Mouse (Mus musculus) embryo, embryonic 11.5 days (tissue): Measurements from ENCODE around the gene Rcc2.
A peak's percentile ranks its signal among the peaks of the same experiment; 100 is the strongest.

Experiments used
- DNase-seq: peaks from one replicate; pipeline ENCODE4 v3.0.0-alpha.2; 2012; ENCODE audit warnings: low read depth, low spot score

Gene Rcc2

DNA sequence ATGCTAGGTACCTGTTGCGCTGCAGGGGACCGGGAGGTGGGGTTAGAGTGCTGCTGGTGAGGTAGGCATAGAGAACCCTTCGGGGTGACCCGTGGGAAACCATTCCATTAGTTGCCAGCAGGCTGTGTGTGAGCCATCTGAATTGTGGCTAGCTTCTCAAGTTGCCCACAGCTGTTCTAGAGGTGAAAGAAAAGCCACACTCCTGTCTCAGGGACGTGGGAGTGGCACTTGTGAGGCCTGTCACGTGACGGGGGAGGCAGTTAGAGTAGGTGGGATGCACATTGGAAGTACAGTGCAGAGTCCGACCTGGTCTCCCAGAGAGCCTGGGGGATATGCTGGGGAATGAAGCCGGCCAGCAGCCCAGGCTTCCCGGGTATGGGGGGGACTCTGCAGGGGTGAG lies 9.3 kb downstream of the Rcc2 start:
- no peak for DNase-seq

DNA sequence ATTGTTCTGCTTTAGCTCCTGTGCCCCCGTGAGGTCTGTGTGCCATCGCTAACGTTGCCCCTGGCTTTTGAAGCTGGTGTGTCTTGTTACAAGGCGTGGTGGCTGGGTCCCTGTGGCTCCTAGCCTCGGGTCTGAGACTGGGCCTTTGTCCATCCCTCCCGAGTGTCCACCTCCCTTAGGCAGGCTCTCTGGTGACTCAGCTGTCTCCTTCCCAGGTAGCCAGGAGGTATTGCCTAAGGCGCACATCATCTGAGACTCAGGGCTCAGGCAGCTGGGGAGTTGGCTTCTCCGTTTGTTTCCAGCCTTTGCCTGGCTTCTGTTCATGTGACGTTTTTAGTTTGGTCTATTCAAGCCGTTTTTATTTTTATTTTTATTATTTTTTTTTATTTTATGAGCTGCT lies 10.4 kb downstream of the Rcc2 start:
- no peak for DNase-seq

DNA sequence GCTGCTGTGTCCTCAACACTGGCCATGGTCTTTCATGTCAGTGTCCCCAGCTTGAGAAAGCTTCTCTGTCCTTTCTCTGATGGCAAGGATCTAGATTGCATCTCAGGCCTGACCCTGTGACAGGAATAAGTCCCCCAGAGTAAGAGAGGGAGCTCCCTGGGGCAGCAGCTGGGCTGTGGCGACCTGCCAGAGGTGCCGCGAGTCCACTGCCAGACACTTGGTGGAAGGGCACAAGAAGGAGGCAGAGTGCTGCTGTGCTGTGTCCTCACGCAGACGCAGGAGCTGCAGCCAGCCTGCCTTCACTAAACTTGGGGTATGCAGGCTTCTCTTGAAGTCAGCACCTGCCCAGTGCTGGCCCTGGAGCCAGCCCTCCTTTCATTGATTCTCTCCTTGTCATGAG lies 11.0 kb downstream of the Rcc2 start:
- no peak for DNase-seq

GRCm38 (mm10) chr4:140713480-140714365 lies 13.4 kb downstream of the Rcc2 start:
- peak; percentile 76 for DNase-seq

GRCm38 (mm10) chr4:140714586-140714985 lies 14.2 kb downstream of the Rcc2 start:
- DNase-seq = no peak

DNA sequence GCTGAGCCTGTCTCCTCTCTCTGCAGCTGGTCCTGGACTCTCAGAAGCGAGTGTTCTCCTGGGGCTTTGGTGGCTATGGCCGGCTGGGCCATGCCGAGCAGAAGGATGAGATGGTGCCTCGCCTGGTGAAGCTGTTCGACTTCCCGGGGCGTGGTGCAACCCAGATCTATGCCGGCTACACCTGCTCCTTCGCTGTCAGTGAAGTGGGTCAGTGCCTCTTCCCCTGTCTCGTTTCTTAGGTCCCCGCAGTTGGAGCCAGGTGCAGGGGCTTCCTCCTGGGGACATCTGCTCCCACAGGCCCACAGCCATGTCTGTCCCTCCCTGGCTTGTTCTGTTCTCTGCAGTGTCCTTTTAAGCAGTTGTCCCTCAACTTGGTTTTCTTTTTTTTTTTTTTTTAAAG lies 16.7 kb downstream of the Rcc2 start:
- DNase-seq = no peak

DNA sequence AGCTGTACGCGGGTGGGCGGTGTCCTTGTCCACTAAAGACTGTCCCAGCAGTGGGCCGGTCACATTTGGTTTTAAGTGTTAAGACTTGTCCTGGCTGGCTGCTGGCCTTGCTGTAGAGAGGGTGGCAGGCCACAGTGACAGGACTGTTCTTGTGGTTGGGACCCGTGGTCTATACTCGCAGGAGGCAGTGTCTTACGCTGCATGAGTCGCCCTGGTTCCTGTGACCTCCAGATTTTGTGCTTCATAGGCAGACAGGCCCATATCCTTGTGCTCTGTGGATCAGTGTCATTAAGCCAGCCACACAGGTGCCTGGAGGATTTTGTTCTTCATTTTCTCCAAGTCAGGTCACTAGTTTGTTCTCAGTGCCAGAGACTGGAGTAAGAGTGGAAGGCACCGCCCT lies 18.1 kb downstream of the Rcc2 start:
- no peak for DNase-seq

GRCm38 (mm10) chr4:140720091-140720490 lies 19.8 kb downstream of the Rcc2 start:
- DNase-seq = no peak

DNA sequence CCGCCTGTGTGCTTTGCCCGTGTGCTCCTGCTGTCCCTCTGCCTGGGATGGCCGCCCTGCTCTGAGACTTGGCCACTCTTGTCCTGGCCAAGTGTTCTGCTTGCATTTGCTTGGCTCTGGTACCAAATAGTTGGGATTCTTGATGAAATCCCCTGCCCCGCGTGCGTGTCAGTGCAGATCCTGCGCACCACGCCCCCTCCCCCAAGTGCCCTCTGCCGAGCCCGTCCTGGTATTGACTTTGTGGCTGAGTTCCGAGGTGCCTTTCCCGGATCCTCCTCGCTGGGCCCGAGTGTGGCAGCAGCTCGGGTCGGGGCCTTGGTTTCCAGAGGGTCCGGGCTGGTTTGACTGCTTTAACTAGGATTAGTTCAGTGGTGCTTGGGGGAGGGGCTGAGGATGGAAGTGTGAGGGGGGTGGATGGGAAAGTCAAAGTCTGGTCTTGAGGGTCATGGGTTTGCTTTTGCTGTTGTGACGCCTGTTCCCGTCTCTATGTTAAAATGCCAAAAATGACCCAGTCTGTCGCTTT lies 21.7 kb downstream of the Rcc2 start:
- DNase-seq = no peak

DNA sequence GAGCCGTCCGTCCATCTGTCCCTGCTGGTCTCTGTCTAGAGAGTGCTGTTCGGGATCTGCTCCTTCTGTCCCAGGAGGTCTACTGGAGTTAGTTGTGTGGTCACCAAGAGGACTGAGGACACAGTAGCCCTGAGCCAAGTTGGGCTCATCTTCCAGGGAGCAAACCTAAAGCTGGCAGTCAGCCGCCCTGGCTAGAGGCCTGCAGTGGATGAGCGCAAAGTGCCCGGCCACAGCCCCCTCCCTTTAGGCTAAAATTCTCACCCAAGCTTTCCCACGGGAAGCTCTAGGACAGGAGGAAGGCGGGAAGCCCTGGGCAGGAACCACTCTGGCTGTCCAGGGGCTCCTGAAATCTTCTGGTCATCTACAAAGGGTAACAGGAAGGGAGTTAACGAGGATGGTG lies 22.4 kb downstream of the Rcc2 start:
- no peak for DNase-seq

DNA sequence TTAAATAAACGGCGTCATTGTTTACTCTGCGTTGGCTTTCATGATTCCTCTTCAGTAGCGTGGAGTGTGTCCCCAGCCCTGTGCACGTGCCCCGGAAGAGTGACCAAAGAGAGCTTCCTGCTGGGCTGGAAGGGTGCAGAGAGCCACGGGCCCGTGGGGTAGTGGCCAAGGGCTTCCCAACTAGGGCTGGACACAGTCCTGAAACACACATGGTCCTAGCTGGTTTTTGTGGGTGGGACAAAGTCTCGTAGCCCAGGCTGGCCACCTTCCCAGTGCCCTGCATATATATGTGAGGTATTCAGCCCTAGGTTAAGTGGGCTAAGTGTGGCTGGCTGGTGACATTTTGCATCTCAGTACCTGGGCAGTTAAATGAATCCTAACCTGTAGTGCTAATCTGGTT lies 22.9 kb downstream of the Rcc2 start:
- no peak for DNase-seq

DNA sequence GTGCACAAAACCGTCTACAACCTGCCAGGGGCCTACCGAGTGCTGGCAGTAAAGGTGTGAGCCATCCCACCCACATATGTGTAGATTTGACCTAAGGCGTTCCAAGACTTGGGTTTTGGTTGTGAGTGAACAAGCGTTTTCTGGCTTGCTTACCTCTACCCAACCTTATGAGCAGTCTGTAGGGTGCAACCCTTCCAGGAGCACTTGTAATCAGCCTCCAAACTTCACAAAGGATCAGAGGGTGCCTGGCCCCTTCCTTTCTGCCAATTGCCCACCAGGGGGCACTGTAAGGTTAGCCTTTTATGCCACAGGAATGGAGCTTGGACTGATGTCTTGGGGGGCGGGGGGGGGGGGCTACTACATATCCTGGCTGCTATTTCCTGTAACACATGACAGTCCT lies 23.5 kb downstream of the Rcc2 start:
- DNase-seq = peak; percentile 39

- no peak for DNase-seq
Measured at GRCm38 (mm10) chr4:140724739-140725138, 24.4 kb downstream of the Rcc2 start.

DNA sequence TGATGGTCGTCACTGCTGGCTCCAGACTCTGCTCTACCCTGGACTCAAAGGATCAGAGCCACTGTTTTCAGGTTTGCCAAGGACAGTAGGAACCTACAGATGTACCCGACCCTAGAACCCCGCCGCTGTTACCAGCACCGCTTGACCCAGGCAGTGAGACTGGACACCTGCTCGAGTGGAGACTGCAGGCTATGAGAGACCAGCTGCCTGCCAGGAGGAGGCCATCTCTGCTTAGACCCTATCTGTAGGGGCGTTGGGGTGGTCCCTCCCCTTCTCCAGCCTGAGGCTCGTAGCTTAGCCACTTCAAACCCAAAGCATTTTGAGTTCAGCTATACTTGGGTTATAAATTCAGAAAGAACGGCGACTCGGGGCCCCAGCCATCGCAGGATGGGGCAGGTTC lies 26.6 kb downstream of the Rcc2 start:
- DNase-seq = no peak

GRCm38 (mm10) chr4:140731654-140732053 lies 31.3 kb downstream of the Rcc2 start:
- no peak for DNase-seq

DNA sequence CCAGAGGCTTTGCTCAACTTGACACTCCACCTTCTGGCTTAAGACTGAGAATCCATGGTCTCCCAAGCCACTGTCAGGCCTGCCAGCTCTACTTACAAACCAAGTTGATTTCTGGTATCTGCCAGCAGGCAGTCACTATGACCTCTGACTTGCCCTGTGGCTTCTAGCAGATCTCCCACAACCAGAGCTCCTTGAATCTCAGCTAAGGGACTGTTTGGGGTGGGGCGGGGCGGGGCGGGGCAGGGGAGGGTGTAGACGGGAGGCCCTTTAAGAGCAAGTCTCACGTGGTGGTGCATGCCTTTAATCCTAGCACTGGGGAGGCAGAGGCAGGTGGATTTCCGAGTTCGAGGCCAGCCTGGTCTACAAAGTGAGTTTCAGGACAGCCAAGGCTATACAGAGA lies 32.5 kb downstream of the Rcc2 start:
- DNase-seq = no peak

DNA sequence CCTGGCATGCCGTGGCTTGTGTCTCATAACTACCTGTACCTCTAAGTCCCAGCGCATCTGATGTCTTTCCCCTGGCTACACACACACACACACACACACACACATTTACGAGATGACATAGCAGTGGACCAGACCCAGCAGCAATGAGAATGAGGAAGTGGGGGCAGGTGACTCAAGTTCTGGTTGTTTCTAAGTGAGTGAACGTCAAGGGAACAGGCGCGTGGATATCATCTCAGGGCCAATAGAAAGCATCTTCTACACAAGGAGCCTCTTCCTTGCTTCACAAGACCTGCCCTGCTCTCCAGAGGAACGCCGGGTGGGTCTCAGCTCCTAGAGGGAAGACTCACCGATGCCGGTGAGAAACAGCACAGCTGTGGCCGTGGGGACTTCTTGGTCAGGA lies 40.3 kb downstream of the Rcc2 start:
- DNase-seq = no peak

DNA sequence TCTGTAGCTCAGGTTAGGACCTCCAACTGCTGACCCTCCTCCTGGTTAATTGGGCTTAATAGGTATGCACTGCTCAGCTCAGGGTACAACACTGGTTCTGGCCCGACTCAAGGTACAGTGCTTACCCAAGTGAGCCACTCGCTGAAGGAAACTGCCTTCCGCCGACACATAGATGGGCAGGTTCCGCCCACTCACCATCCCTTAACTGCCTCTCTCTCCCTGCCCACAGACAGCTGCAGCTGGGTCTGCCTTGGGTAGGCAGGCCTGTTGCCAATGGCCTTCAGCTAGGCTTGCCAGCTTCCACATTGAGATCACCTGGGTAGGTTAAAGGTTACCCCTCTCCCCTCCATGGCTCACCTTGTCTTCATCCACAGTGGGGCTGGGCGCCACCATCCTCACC lies 41.1 kb downstream of the Rcc2 start:
- no peak for DNase-seq

GRCm38 (mm10) chr4:140742543-140742942 lies 42.2 kb downstream of the Rcc2 start, which contains the start of gene Padi6:
TSS of gene Padi6 (minus strand) at chr4:140742643.
- no peak for DNase-seq

DNA sequence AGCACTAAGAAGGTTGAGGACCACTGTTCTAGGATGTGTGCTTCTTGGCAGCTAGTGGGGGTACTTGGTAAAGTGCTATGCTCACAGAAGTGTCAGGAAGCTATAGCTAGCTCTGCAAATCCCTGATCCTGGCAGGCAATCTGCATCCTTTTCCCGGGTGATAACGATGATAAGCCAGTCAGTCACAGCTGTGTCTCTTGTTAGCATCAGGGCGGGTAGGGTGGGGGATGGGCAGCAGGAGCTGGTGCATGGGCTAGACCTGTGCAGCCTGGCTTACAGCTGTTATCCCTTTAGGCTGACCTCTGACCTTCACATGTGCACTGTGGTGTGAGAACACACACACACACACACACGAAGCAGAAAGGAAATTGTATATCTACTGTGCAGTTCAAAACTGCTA lies 42.7 kb downstream of the Rcc2 start:
- DNase-seq = no peak

DNA sequence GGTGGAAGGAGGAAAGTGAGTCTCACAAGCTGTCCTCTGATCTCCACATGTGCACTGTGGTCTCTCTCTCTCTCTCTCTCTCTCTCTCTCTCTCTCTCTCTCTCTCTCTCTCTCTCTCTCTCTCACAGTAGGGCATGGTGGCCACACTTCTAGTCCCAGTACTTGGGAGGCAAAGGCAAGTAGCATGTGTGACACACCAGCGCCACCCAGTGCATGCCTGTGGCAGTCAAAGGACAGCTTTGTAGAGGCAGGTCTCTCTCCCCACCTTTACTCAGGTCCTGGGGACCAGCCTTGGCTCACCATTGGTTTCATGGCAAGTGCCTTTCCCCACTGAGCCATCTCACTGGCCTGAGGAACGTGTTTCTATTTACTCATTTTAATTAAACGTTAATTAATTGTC lies 44.3 kb downstream of the Rcc2 start:
- peak; percentile 32 for DNase-seq

- no peak for DNase-seq
Measured at GRCm38 (mm10) chr4:140747978-140748377, 47.6 kb downstream of the Rcc2 start.

DNA sequence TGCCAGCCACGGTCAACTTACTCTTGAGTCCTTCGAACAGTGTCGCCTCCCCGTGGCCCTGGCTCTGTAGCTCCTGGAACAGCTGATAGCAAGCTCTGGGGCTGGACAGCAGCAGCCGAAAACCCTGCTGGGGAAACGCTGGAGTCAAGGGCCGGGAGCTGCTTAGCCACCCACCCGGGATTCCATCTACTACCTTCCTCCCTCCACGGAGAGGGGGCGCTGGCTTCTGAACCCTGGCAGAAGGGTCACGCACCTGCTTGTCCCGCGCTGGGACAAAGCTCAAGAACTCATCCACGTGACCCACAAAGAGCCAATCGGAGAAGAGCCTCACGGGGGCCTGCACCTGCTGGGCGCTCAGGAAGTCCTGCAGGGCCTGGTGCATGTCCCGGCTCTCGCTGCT lies 50.0 kb downstream of the Rcc2 start:
- DNase-seq = peak; percentile 19
